ENCODE assay signal across 20 mouse cellular contexts in the genomic region with DNA sequence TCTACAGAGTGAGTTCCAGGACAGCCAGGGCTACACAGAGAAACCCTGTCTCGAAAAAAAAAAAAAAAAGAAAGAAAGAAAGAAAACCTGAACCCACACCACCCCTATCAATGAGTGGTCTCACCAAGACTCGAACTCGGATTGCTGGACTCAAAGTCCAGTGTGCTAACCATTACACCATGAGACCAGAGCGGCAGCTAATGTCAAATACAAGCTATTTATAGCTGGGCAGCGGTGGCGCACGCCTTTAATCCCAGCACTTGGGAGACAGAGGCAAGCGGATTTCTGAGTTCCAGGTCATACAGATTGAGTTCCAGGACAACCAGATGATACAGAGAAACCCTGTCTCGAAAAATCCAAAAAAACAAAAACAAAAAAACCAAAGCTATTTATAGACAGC. TPM values are rescaled to one million over a fixed set of nuclear protein-coding genes. Genes with fewer than 3 reads are reported as not detected.
A peak's percentile ranks its signal among the peaks of the same experiment; 100 is the strongest.
DNase-seq lines count a peak whose midpoint lies in the region; ATAC-seq and TF ChIP-seq lines count a peak whose summit lies in the region.
"Had no signal": no experiment of that assay in that cellular context is flagged by ENCODE, and none has a peak within 500 bp of the region (broad histone marks: within the 10 kb centered on the region; RNA-seq: fewer than 3 reads in every experiment).

No protein-coding gene starts in this region.

- dilution Hi-C loops in CH12.LX (cut with MboI; ENCODE audit: extremely low pct_ligation_motif_present, extremely low pct_unique_long_range_greater_than_20kb, low sequenced_read_pairs): no loop called here

- no peak for TF ChIP-seq CTCF in CH12.LX (conservative IDR thresholded peaks at IDR 0.05 in 1 of 2, IDR thresholded peaks at IDR 0.05 in 1 of 2; ENCODE audit: low read depth in 2 of 2, low read length in 2 of 2)
- TF ChIP-seq CTCF in MEL (IDR thresholded peaks at IDR 0.05 in 2 of 3, conservative IDR thresholded peaks at IDR 0.05 in 1 of 3; ENCODE audit: control insufficient read depth in 1 of 3, insufficient read depth in 1 of 3, low read depth in 2 of 3, low read length in 3 of 3, poor library complexity in 1 of 3, severe bottlenecking in 1 of 3): no peak

- H3K36me3 ChIP-seq in CH12.LX (replicated peaks in 1 of 2; ENCODE audit: control insufficient read depth in 1 of 2, insufficient read depth in 1 of 2, low read length in 1 of 2): no peaks in the 10 kb centered on the region
- no peaks in the 10 kb centered on the region for H3K36me3 ChIP-seq in MEL (ENCODE audit: control insufficient read depth in 1 of 2, insufficient read depth in 2 of 2, low read length in 2 of 2)
- H3K36me3 ChIP-seq in forebrain, embryonic 14.5 days (ENCODE audit: control insufficient read depth, insufficient read depth, low read length): no peaks in the 10 kb centered on the region
- H3K36me3 ChIP-seq: embryonic facial prominence, embryonic 10.5 days; embryonic facial prominence, embryonic 12.5 days; G1E had no signal

- TF ChIP-seq EP300 in CH12.LX (IDR thresholded peaks at IDR 0.05; ENCODE audit: low read length): no peak
- no peak for TF ChIP-seq EP300 in MEL (IDR thresholded peaks at IDR 0.05; ENCODE audit: low read depth in 1 of 2, low read length in 2 of 2)

- DNase-seq in CH12.LX (ENCODE audit: extremely low read depth) (no peak), ES-CJ7 (ENCODE audit: low read depth, low spot score) (peak; percentile 56), MEL (ENCODE audit: low read depth, low spot score) (no peak), ZHBTc4 (ENCODE audit: low read depth, low spot score) (peak; percentile 57)
- no peak for DNase-seq in left cerebral cortex, adult 18-20 months (ENCODE audit: low spot score in 2 of 2)
- no peak for DNase-seq in forebrain, embryonic 14.5 days (ENCODE audit: low spot score)
- DNase-seq: adrenal gland, adult 8-10 months; adrenal gland, postnatal 14 days; adrenal gland, postnatal 36 days; cerebellum, adult 11-12 months; cerebellum, adult 2 months; cerebellum, adult 9-10 months; cerebellum, postnatal 10 days; cerebellum, postnatal 25 days had no signal

- H3K4me1 ChIP-seq in CH12.LX (ENCODE audit: control insufficient read depth in 1 of 2, insufficient read depth in 2 of 2) (no peaks in the 10 kb centered on the region), MEL (ENCODE audit: control insufficient read depth in 1 of 2, insufficient read depth in 2 of 2, low read length in 2 of 2) (no peaks in the 10 kb centered on the region)
- H3K4me1 ChIP-seq in forebrain, embryonic 14.5 days (ENCODE audit: control insufficient read depth, insufficient read depth, low read length): no peaks in the 10 kb centered on the region
- H3K4me1 ChIP-seq: embryonic facial prominence, embryonic 10.5 days; embryonic facial prominence, embryonic 12.5 days; forebrain, embryonic 13.5 days had no signal

- no peak overlapping the region for H3K4me2 ChIP-seq in CH12.LX (ENCODE audit: insufficient read depth, low read depth, poor library complexity, severe bottlenecking)
- H3K4me2 ChIP-seq in forebrain, embryonic 14.5 days (ENCODE audit: low read length): no peak overlapping the region
- H3K4me2 ChIP-seq: embryonic facial prominence, embryonic 12.5 days; forebrain, embryonic 13.5 days had no signal

- H3K79me2 ChIP-seq in CH12.LX (replicated peaks; ENCODE audit: control insufficient read depth, extremely low read depth, insufficient read depth, poor library complexity, severe bottlenecking) (no peaks in the 10 kb centered on the region), MEL (ENCODE audit: control insufficient read depth, insufficient read depth, low read length, poor library complexity) (no peaks in the 10 kb centered on the region)

- H3K27ac ChIP-seq in CH12.LX (ENCODE audit: insufficient read depth, low read depth) (no peak overlapping the region), MEL (ENCODE audit: control insufficient read depth, low read depth, low read length) (no peak overlapping the region)
- H3K27ac ChIP-seq in forebrain, embryonic 14.5 days (ENCODE audit: low read depth, low read length): no peak overlapping the region
- H3K27ac ChIP-seq: embryonic facial prominence, embryonic 10.5 days; embryonic facial prominence, embryonic 12.5 days; forebrain, embryonic 13.5 days had no signal

- ATAC-seq in forebrain, embryonic 14.5 days: no peak
- ATAC-seq in megakaryocyte progenitor cell, adult 5-6 weeks (replicated peaks; ENCODE audit: poor library complexity): no peak
- ATAC-seq: forebrain, embryonic 13.5 days; forebrain, embryonic 16.5 days had no signal

- WGBS in forebrain, embryonic 14.5 days: 89% methylated on average over 9 of the region's 9 CpGs

- H3K9ac ChIP-seq in CH12.LX (ENCODE audit: insufficient read depth, low read depth) (no peak overlapping the region), MEL (ENCODE audit: control insufficient read depth, low read depth, low read length, poor library complexity, severe bottlenecking) (no peak overlapping the region)
- H3K9ac ChIP-seq in forebrain, embryonic 14.5 days (ENCODE audit: low read length): no peak overlapping the region
- H3K9ac ChIP-seq: embryonic facial prominence, embryonic 12.5 days; forebrain, embryonic 13.5 days had no signal

- TF ChIP-seq RAD21 in CH12.LX (IDR thresholded peaks at IDR 0.05; ENCODE audit: low read depth, low read length) (no peak), MEL (IDR thresholded peaks at IDR 0.05; ENCODE audit: low read depth, low read length) (no peak)

- in situ Hi-C loops in CH12.LX (cut with MboI; ENCODE audit: low pct_ligation_motif_present, low pct_unique_long_range_greater_than_20kb, low sequenced_read_pairs): no loop called here

- H3K9me3 ChIP-seq in CH12.LX (replicated peaks; ENCODE audit: low read length) (no peaks in the 10 kb centered on the region), MEL (replicated peaks; ENCODE audit: insufficient read depth, low read length) (no peaks in the 10 kb centered on the region)
- H3K9me3 ChIP-seq in forebrain, embryonic 14.5 days (replicated peaks; ENCODE audit: control insufficient read depth, low read length): no peaks in the 10 kb centered on the region
- H3K9me3 ChIP-seq: embryonic facial prominence, embryonic 10.5 days; embryonic facial prominence, embryonic 12.5 days; G1E had no signal

- H3K4me3 ChIP-seq in CH12.LX (replicated peaks in 1 of 3; ENCODE audit: low read depth in 2 of 3, low read length in 2 of 3, poor library complexity in 1 of 3) (no peak overlapping the region), MEL (ENCODE audit: control insufficient read depth in 1 of 2, insufficient read depth in 1 of 2, low read depth in 2 of 2, low read length in 2 of 2) (no peak overlapping the region)
- no peak overlapping the region for H3K4me3 ChIP-seq in forebrain, embryonic 14.5 days (ENCODE audit: low read depth, low read length)
- H3K4me3 ChIP-seq: embryonic facial prominence, embryonic 10.5 days; embryonic facial prominence, embryonic 12.5 days; forebrain, embryonic 13.5 days had no signal

- no peaks in the 10 kb centered on the region for H3K27me3 ChIP-seq in CH12.LX (replicated peaks)
- H3K27me3 ChIP-seq in MEL (ENCODE audit: control insufficient read depth in 1 of 2, insufficient read depth in 2 of 2, low read length in 2 of 2): peaks cover 0 to 1% of the 10 kb centered on the region in 2 experiments; a peak in 2 of 4 replicates
- no peaks in the 10 kb centered on the region for H3K27me3 ChIP-seq in forebrain, embryonic 14.5 days (replicated peaks; ENCODE audit: control insufficient read depth, insufficient read depth, low read length)
- H3K27me3 ChIP-seq: embryonic facial prominence, embryonic 12.5 days; forebrain, embryonic 13.5 days had no signal

- TF ChIP-seq POLR2A in CH12.LX (IDR thresholded peaks at IDR 0.05; ENCODE audit: low read depth, low read length) (no peak), MEL (IDR thresholded peaks at IDR 0.05; ENCODE audit: control insufficient read depth in 1 of 2, insufficient read depth in 1 of 2, low read depth in 1 of 2, low read length in 2 of 2, poor library complexity in 1 of 2) (no peak)

TF ChIP-seq in CH12.LX, 34 proteins besides CTCF, POLR2A, EP300 and RAD21:
- TF ChIP-seq TBP (conservative IDR thresholded peaks at IDR 0.05; ENCODE audit: low read depth, low read length): 0 out of 2 replicates have a peak, but pooled peaks have one; percentile 33
- TF ChIP-seq ELF1 (IDR thresholded peaks at IDR 0.05; ENCODE audit: low read depth, low read length): no peak
- TF ChIP-seq RCOR1 (conservative IDR thresholded peaks at IDR 0.05; ENCODE audit: low read depth, low read length): no peak
- no peak for TF ChIP-seq USF1 (IDR thresholded peaks at IDR 0.05; ENCODE audit: low read depth, low read length)
- no peak for TF ChIP-seq USF2 (conservative IDR thresholded peaks at IDR 0.05; ENCODE audit: low read depth, low read length)
- TF ChIP-seq CHD1 (IDR thresholded peaks at IDR 0.05; ENCODE audit: low read depth, low read length): no peak

TF ChIP-seq in MEL, 35 proteins besides CTCF, POLR2A, EP300 and RAD21:
- TF ChIP-seq ZKSCAN1 (IDR thresholded peaks at IDR 0.05; ENCODE audit: low read depth, low read length) (no peak), E2F4 (IDR thresholded peaks at IDR 0.05; ENCODE audit: borderline replicate concordance, low read depth, low read length) (no peak), TBP (IDR thresholded peaks at IDR 0.05; ENCODE audit: low read depth, low read length) (0 out of 2 replicates have a peak, but pooled peaks have one; percentile 24), USF2 (IDR thresholded peaks at IDR 0.05; ENCODE audit: borderline replicate concordance in 1 of 2, insufficient read depth in 1 of 2, low read depth in 1 of 2, low read length in 2 of 2) (no peak), ETS1 (IDR thresholded peaks at IDR 0.05; ENCODE audit: low read depth, low read length) (no peak), RCOR1 (IDR thresholded peaks at IDR 0.05; ENCODE audit: low read depth, low read length) (no peak), MAZ (IDR thresholded peaks at IDR 0.05; ENCODE audit: low read depth, low read length) (no peak)

RNA-seq across cellular contexts. Expression of gene Cask, which starts 7.9 kb away (rescaled TPM):
- total RNA-seq in CH12.LX (2012; rRNA removed): 4.0 and 5.0 TPM in 2 replicates
- 0.40 and 1.0 TPM in 2 replicates for total RNA-seq in CH12.LX (2014; rRNA removed)
- polyA plus RNA-seq in CH12.LX (2012; ENCODE audit: insufficient read length, low read depth): 0.49 and 1.3 TPM in 2 replicates
- total RNA-seq in MEL (2012; rRNA removed): 9.4 and 10.6 TPM in 2 replicates
- 10 to 100 TPM in 1 of 2 experiments, not detected in 1; 13.3 TPM for polyA plus RNA-seq in MEL (2012; ENCODE audit: insufficient read depth in 1 of 2, insufficient read length in 2 of 2, low read depth in 1 of 2, low replicate concordance in 2 of 2, missing spikeins in 1 of 2)
- 100 to 1,000 TPM; 104 to 119 TPM for total RNA-seq in left cerebral cortex, adult 18-20 months (2021)
- 32.6 and 37.7 TPM in 2 replicates for polyA plus RNA-seq in forebrain, embryonic 14.5 days (2014; fragmentation: Nextera tagmentation; extraction: Ambion mirVana)
- 20.5 and 25.2 TPM in 2 replicates for total RNA-seq in megakaryocyte progenitor cell, adult 5-6 weeks (2015)
- total RNA-seq in megakaryocyte progenitor cell, adult 5-6 weeks (2017): 23.1 and 27.8 TPM in 2 replicates
- polyA plus RNA-seq: G1E had no signal

Comparison
In these comparisons a context has a peak if more than half of its experiments do, and no peak if none do; other contexts are left out.
1. DNase-seq: peak in ES-CJ7 (single experiment) and ZHBTc4 (single experiment); none in CH12.LX (single experiment), MEL (single experiment), left cerebral cortex, adult 18-20 months (0 of 2) and forebrain, embryonic 14.5 days (single experiment).
2. Of the 35 proteins assayed by ChIP-seq in both MEL and CH12.LX: peak only in MEL: none; only in CH12.LX: none; in both: TBP; in neither: 34.